Mouse (Mus musculus) frontal cortex, postnatal 14 days (tissue): Measurements from ENCODE around the gene Arg1.
A peak's percentile ranks its signal among the peaks of the same experiment; 100 is the strongest.

ENCODE experiments used
- DNase-seq, 2 experiments: peaks; one replicate each; pipeline ENCODE4 v3.0.0; 2022; ENCODE audit warnings: low spot score in 2 of 2

Gene Arg1

GRCm38 (mm10) chr10:24912576-24912975, 14.7 kb downstream of the Arg1 start:
- no peak for DNase-seq

- DNase-seq = no peak
These were observed 16.1 kb downstream of the Arg1 start for GRCm38 (mm10) chr10:24911199-24911598.

GRCm38 (mm10) chr10:24905627-24906026, 21.7 kb downstream of the Arg1 start:
- no peak for DNase-seq

- DNase-seq = peak in 1 of 2 experiments; percentile 25
These were observed 31.4 kb downstream of the Arg1 start for GRCm38 (mm10) chr10:24895927-24896326.

- DNase-seq = no peak
These were observed 38.9 kb downstream of the Arg1 start for GRCm38 (mm10) chr10:24888343-24888742.

- DNase-seq = no peak
These were observed 41.3 kb downstream of the Arg1 start for GRCm38 (mm10) chr10:24886008-24886407.

- DNase-seq = no peak
These were observed 53.7 kb downstream of the Arg1 start for GRCm38 (mm10) chr10:24873624-24874023.

GRCm38 (mm10) chr10:24869760-24870290, 57.5 kb downstream of the Arg1 start, which contains the start of gene Med23:
Gene Med23, plus strand, starts transcription at chr10:24869986.
- peak; percentile 97 to 98 for DNase-seq
